Mouse (Mus musculus): ENCODE measurements around the gene Nop14.
"Not testable (repeated sequence)": the region's sequence is repeated elsewhere in the genome, so short reads cannot be mapped to it uniquely, and the experiment has no call there.

DNA sequence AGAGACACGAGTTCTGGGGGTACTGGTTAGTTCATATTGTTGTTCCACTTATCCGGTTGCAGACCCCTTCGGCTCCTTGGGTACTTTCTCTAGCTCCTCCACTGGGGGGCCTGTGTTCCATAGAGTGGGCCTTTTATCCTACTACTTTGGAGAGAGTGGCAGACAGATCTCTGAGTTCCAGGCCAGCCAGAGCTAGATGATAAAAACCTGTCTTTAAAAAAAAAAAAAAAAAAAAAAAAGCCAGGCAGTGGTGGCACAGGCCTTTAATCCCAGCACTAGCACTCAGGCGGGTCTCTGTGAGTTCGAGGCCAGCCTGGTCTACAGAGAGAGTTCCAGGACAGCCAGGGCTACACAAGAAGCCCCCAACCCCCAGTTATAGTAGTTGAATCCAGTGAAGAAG is 67.7 kb downstream of the Nop14 start:
- not testable (repeated sequence) for TF ChIP-seq CTCF (IDR thresholded peaks at IDR 0.05; ENCODE audit: low read depth, low read length); POLR2A (IDR thresholded peaks at IDR 0.05; ENCODE audit: borderline replicate concordance, low read depth, low read length)
